Mouse (Mus musculus) inflammation-experienced regulatory T-cells, adult 6 months (primary cell): ENCODE data around the gene Mcrip2. TPM values are rescaled to one million over a fixed set of nuclear protein-coding genes. Genes with fewer than 3 reads are reported as not detected.
A peak's percentile ranks its signal among the peaks of the same experiment; 100 is the strongest.
"Not testable (repeated sequence)": the region's sequence is repeated elsewhere in the genome, so short reads cannot be mapped to it uniquely, and the experiment has no call there.

Experiments
- ATAC-seq: one replicate; pipeline ENCODE4 v1.8.0; 2017
- polyA plus RNA-seq, 3 experiments: library from polyadenylated mRNA; unstranded; fragments of 100-300 nt; shearing (Covaris generic); gene quantifications; one replicate each; pipeline ENCODE4 v1.2.1; 2017

The Mcrip2 gene
- polyA plus RNA-seq, 3 experiments from 2014 or later, result 2.5 to 3.9 (median 3.5) TPM

GRCm38 (mm10) chr17:25880196-25880910, 11.8 kb upstream of the Mcrip2 start, which contains the start of gene Wfikkn1:
Gene Wfikkn1 (minus strand): TSS chr17:25880858.
- ATAC-seq, result no peak

GRCm38 (mm10) chr17:25879750-25880149, 11.2 kb upstream of the Mcrip2 start:
- ATAC-seq, result no peak

- ATAC-seq, result no peak
Measured at GRCm38 (mm10) chr17:25879261-25879660, 10.7 kb upstream of the Mcrip2 start.

GRCm38 (mm10) chr17:25878611-25879180, 10.1 kb upstream of the Mcrip2 start:
- ATAC-seq, result no peak

GRCm38 (mm10) chr17:25877741-25878610, 9.4 kb upstream of the Mcrip2 start:
- no peak for ATAC-seq

GRCm38 (mm10) chr17:25877025-25877424, 8.5 kb upstream of the Mcrip2 start:
- no peak for ATAC-seq

GRCm38 (mm10) chr17:25876347-25876915, 7.9 kb upstream of the Mcrip2 start:
- ATAC-seq, result no peak

GRCm38 (mm10) chr17:25875171-25876136, 6.9 kb upstream of the Mcrip2 start:
- ATAC-seq, result peak; percentile 77

GRCm38 (mm10) chr17:25874721-25875170, 6.2 kb upstream of the Mcrip2 start, which contains the start of gene Mettl26:
Gene Mettl26 (plus strand): TSS chr17:25875074.
- peak; percentile 80 for ATAC-seq

GRCm38 (mm10) chr17:25874148-25874720, 5.7 kb upstream of the Mcrip2 start:
- no peak for ATAC-seq

- ATAC-seq, result no peak
Measured at GRCm38 (mm10) chr17:25873405-25874147, 5.0 kb upstream of the Mcrip2 start.

- no peak for ATAC-seq
Measured at GRCm38 (mm10) chr17:25872676-25873075, 4.1 kb upstream of the Mcrip2 start.

GRCm38 (mm10) chr17:25871566-25871965, 3.0 kb upstream of the Mcrip2 start:
- ATAC-seq, result not testable (repeated sequence)

GRCm38 (mm10) chr17:25869954-25870353, 1.4 kb upstream of the Mcrip2 start:
- ATAC-seq, result no peak

GRCm38 (mm10) chr17:25869498-25869897, 934 bp upstream of the Mcrip2 start:
- no peak for ATAC-seq

- ATAC-seq, result no peak
Measured at GRCm38 (mm10) chr17:25867836-25868600, 546 bp downstream of the Mcrip2 start.

- ATAC-seq, result peak; percentile 28
Measured at GRCm38 (mm10) chr17:25867509-25867835, 1.1 kb downstream of the Mcrip2 start.

- no peak for ATAC-seq
Measured at GRCm38 (mm10) chr17:25866172-25866571, 2.4 kb downstream of the Mcrip2 start.

- ATAC-seq, result no peak
Measured at GRCm38 (mm10) chr17:25865288-25865687, 3.3 kb downstream of the Mcrip2 start.

GRCm38 (mm10) chr17:25864311-25864710, 4.3 kb downstream of the Mcrip2 start:
- ATAC-seq, result no peak
